Mouse (Mus musculus): ENCODE data around the gene Lrrc40. TPM values are rescaled to one million over a fixed set of nuclear protein-coding genes. Genes with fewer than 3 reads are reported as not detected.
"Not testable (repeated sequence)": the region's sequence is repeated elsewhere in the genome, so short reads cannot be mapped to it uniquely, and the experiment has no call there.

The Lrrc40 gene
- total RNA-seq, 2 experiments from 2014 or later, result 35.8 to 38.7 TPM

DNA sequence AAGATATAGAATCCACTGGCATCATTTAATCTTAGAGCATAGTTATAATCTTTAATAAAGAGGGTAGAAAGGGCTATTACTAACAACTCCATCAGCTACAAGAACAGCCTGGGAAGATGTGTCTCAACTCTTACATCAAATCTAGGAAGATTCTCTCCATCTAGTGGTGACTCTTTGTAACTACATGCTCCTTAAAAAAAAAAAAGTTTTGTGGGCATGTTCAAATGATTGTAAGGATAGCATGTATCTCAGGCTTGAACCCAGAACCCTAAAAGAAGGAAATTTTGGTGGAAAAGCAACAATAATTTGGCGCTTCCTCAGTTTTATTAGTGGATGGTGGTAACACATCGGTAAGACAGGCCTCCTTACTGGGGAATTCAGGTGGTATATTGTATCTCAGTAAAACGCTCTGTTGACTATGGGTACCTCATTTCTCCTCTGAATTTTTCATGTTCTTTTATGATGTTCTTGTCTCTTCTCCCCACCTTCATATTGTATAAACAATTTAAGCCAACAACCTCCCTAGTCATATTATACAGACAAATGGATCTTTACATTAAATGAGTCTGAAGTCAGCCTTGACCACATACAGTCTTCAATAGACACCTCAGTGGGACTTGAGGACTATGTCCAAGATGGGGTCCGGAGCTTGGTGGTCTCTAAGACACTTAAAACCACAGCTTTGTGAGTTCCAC is 40.4 kb downstream of the Lrrc40 start:
- intact Hi-C loops (cut with DNase I), result no loop called here
- DNase-seq (ENCODE audit: extremely low spot score in 1 of 2, low spot score in 2 of 2), result no peak

DNA sequence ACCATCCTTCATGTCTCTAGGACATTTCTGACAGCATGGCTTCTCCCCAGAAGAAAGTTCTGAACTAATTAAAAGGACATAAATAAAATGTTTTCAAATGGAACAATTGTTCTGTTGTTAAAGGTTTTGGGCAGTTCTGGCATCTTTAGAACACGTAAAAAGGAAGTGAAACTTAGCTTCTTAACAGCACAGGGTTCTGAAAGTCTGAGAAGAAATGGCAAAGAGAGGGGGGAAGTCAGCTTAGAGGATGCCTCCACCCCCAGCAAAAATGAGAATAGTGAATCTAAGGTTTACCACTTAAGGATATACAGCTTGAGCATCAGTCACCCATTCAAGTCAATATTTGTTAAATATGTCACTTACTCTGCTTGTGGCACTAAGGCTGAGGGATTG is 40.9 kb downstream of the Lrrc40 start:
- intact Hi-C loops (cut with DNase I), result no loop called here
- DNase-seq (ENCODE audit: extremely low spot score in 1 of 2, low spot score in 2 of 2), result no peak

DNA sequence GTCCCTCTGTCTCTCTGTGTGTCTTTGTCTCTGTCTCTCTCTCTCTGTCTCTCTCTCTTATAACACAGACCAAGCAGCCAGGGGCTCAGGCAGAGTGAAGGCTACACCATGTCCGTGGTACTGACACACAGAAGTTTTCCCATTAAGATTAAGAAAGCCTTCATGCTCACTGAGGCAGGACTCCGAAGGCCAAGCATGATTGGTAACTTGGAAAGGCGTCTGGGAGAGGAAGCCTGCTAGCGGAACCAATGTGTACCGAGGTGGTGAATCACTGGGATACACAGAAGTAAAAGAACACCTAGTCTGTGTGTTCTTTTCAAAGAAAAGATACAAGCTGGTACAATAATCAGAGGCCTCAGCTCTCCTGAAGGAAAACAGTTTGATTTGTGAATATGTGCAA is 41.4 kb downstream of the Lrrc40 start:
- intact Hi-C loops (cut with DNase I), result no loop called here
- no peak for DNase-seq (ENCODE audit: extremely low spot score in 1 of 2, low spot score in 2 of 2)

DNA sequence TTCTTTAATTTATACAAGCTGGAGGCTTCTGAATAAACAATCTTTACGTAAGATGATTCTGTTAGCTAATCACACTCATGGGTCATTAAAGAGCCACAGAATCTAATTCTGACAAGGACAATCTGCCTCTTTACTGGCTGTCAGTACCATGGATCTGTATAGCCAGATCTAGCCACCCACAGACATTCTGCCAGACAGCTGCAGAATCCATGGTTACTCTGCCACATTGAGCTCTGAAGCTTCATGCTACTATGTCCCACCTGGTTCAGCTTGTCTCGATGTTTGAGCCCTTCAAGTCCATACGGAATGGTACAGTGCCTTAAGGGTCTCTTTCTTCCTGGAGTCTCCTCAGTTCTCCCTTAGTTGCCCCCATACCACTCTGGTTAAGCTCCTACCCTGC is 55.1 kb downstream of the Lrrc40 start:
- intact Hi-C loops (cut with DNase I), result no loop called here
- DNase-seq (ENCODE audit: extremely low spot score in 1 of 2, low spot score in 2 of 2), result no peak

DNA sequence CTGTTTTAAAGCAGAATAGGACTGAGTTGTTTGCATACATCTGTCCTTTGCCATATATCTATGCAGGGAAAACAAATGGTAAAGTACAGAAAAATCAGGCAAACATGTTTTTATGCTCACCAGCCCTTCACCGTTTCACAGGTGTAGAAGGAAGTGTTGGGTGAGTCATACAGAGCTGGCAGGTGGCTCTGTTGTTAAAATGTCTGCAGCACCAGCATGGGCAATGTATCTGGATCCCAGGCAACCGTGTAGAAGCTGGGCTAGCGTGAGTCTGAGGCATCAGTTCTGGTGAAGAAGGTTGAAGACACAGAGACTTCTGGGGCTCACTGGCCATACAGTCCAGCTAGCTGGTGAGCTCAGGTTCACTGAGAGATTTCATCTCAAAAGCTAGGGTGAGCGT is 57.5 kb downstream of the Lrrc40 start:
- DNase-seq (ENCODE audit: extremely low spot score in 1 of 2, low spot score in 2 of 2), result no peak
- intact Hi-C loops (cut with DNase I), result no loop called here

DNA sequence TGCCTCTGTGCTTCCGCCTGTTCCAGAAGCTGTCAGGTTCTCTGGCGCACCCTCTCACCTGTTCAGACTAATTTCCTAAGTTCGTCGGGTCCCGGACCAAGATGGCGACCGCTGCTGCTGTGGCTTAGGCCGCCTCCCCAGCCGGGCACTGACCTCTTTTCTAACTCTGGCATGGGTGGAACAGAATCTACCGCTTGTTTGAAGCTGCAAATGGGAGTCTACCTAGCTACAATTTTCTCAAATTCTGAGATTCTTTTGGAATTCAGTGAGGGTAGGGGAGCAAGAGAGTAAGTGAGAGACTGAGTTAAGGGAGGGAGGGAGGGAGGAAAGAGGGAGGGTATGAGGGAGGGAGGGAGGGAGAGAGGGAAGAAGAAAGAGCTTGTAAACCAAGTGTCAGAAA is 65.6 kb downstream of the Lrrc40 start:
- DNase-seq (ENCODE audit: extremely low spot score in 1 of 2, low spot score in 2 of 2); intact Hi-C loops (cut with DNase I): not testable (repeated sequence)

DNA sequence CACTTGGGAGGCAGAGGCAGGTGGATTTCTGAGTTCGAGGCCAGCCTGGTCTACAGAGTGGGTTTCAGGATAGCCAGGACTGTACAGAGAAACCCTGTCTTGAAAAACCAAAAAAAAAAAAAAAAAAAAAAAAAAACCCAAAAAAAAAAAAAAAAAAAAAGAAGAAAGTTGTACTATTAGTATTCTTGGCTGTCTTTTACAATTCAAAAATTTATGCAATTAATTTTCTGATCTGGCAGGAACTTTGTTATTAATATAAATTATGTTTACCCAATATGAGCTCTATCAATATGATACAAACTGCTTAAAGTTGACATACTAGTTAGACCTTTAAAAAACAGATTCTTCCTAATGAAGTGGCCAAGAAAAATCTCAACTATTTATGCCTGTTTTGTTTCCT is 66.1 kb downstream of the Lrrc40 start:
- intact Hi-C loops (cut with DNase I); DNase-seq (ENCODE audit: extremely low spot score in 1 of 2, low spot score in 2 of 2): not testable (repeated sequence)

DNA sequence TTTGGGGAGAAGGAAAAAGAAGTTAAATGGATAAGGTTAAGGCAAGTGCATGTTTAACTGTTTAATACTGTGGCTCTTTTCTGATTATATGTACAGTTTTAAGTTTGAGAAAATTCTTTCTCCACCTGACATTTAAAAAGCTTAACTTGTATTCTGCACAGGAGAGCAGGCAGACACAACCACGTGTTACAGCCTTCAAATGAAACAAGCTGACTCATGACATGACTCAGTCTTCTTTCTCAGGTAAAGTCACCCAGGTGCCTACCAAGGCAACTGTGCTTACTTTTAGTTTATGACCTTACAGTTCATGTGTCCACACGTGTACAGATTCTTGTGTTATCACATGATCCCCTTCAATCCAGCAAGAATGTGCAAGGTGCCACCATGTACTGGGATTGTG is 67.0 kb downstream of the Lrrc40 start:
- DNase-seq (ENCODE audit: extremely low spot score in 1 of 2, low spot score in 2 of 2), result no peak
- intact Hi-C loops (cut with DNase I), result no loop called here

DNA sequence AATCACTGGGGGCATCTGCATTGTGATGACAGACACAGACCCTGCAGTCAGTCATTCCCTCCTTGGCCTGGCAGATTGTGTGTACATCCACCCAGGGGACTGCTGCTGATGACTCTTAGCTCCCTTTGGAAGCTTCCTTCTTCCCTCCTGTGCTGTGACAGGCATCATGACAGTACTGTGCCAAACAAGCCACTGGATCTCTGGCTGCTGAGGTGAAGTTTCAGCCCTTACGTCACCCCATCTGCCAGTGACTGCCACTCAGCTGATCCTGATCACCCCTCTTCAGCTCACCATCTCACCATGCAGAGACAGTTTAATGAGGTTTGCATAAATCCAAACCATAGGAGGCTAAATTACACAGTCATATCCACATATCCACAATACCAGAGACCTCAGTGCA is 68.8 kb downstream of the Lrrc40 start:
- intact Hi-C loops (cut with DNase I), result no loop called here
- no peak for DNase-seq (ENCODE audit: extremely low spot score in 1 of 2, low spot score in 2 of 2)

Other genes starting within 250 kb of the Lrrc40 start
- 1 to 10 TPM; 9.2 to 9.6 TPM for gene Cth, start 111.6 kb upstream of the Lrrc40 start, total RNA-seq (2021)
- 100 to 1,000 TPM; 119 to 125 TPM for gene Ankrd13c, start 89.4 kb upstream of the Lrrc40 start, total RNA-seq (2021)
- gene Srsf11, start within 50 bp of the Lrrc40 start, total RNA-seq (2021), result 100 to 1,000 TPM; 166 to 179 TPM